Mouse (Mus musculus): ENCODE measurements around the gene Prim1. TPM values are rescaled to one million over a fixed set of nuclear protein-coding genes. Genes with fewer than 3 reads are reported as not detected.

Gene Prim1
- polyA plus RNA-seq, 1 experiment from 2014 or later: 102 TPM

GRCm38 (mm10) chr10:128003281-128003801 lies 11.6 kb upstream of the Prim1 start:
- Histone ChIP-seq H3K4me2 (no peak overlapping the region), H3K4me3 (replicated peaks) (no peak overlapping the region), H3K4me1 (replicated peaks) (no peaks in the 10 kb centered on the region), H3K9ac (replicated peaks) (no peak overlapping the region), H3K27ac (no peak overlapping the region), H3K9me3 (0 out of 2 replicates have a peak, but pooled peaks cover 3% of the 10 kb centered on the region), H3K27me3 (no peaks in the 10 kb centered on the region), H3K36me3 (no peaks in the 10 kb centered on the region)
- no peak for ATAC-seq (ENCODE audit: insufficient number of reproducible peaks, insufficient read depth, low FRiP score, low TSS enrichment, low read depth)
- WGBS: 75% methylated on average over 3 of the region's 3 CpGs

- no peak for ATAC-seq (ENCODE audit: insufficient number of reproducible peaks, insufficient read depth, low FRiP score, low TSS enrichment, low read depth)
- no peaks in the 10 kb centered on the region for H3K27me3 ChIP-seq
- no peak overlapping the region for H3K4me3 ChIP-seq (replicated peaks)
- H3K36me3 ChIP-seq: no peaks in the 10 kb centered on the region
- H3K4me1 ChIP-seq (replicated peaks): no peaks in the 10 kb centered on the region
- no peaks in the 10 kb centered on the region for H3K9me3 ChIP-seq
- H3K27ac ChIP-seq: no peak overlapping the region
- H3K4me2 ChIP-seq: no peak overlapping the region
- 77% methylated on average over 10 of the region's 10 CpGs for WGBS
- H3K9ac ChIP-seq (replicated peaks): no peak overlapping the region
Measured at GRCm38 (mm10) chr10:128004918-128005317, 10.1 kb upstream of the Prim1 start.

GRCm38 (mm10) chr10:128005479-128005878 lies 9.5 kb upstream of the Prim1 start:
- Histone ChIP-seq H3K4me3 (replicated peaks) (no peak overlapping the region), H3K4me2 (no peak overlapping the region), H3K9me3 (no peaks in the 10 kb centered on the region), H3K4me1 (replicated peaks) (no peaks in the 10 kb centered on the region), H3K27ac (no peak overlapping the region), H3K27me3 (no peaks in the 10 kb centered on the region), H3K9ac (replicated peaks) (no peak overlapping the region), H3K36me3 (no peaks in the 10 kb centered on the region)
- WGBS: 87% methylated on average over 8 of the region's 8 CpGs
- ATAC-seq (ENCODE audit: insufficient number of reproducible peaks, insufficient read depth, low FRiP score, low TSS enrichment, low read depth): no peak

GRCm38 (mm10) chr10:128007446-128007845 lies 7.5 kb upstream of the Prim1 start, which contains the start of gene Hsd17b6:
TSS of gene Hsd17b6 (minus strand) at chr10:128007611.
- H3K4me2 ChIP-seq: no peak within 1 kb of the TSS
- no peak within 1 kb of the TSS for H3K27ac ChIP-seq
- no peak within 1 kb of the TSS for H3K9ac ChIP-seq (replicated peaks)
- no peak for ATAC-seq (ENCODE audit: insufficient number of reproducible peaks, insufficient read depth, low FRiP score, low TSS enrichment, low read depth)
- WGBS: 95% methylated on average over 1 of the region's 1 CpGs
- no peaks in the 10 kb centered on the region for H3K4me1 ChIP-seq (replicated peaks)
- H3K9me3 ChIP-seq: no peaks in the 10 kb centered on the region
- H3K4me3 ChIP-seq (replicated peaks): no peak within 1 kb of the TSS
- H3K36me3 ChIP-seq: no peaks in the 10 kb centered on the region
- no peaks in the 10 kb centered on the region for H3K27me3 ChIP-seq

- H3K36me3 ChIP-seq: no peaks in the 10 kb centered on the region
- no peak overlapping the region for H3K4me3 ChIP-seq (replicated peaks)
- H3K9me3 ChIP-seq: no peaks in the 10 kb centered on the region
- no peak overlapping the region for H3K9ac ChIP-seq (replicated peaks)
- ATAC-seq (ENCODE audit: insufficient number of reproducible peaks, insufficient read depth, low FRiP score, low TSS enrichment, low read depth): peak; percentile 77
- WGBS: 13% methylated on average over 4 of the region's 4 CpGs
- H3K4me2 ChIP-seq: no peak overlapping the region
- H3K27me3 ChIP-seq: no peaks in the 10 kb centered on the region
- H3K27ac ChIP-seq: no peak overlapping the region
- no peaks in the 10 kb centered on the region for H3K4me1 ChIP-seq (replicated peaks)
Measured at GRCm38 (mm10) chr10:128008207-128008889, 6.6 kb upstream of the Prim1 start.

GRCm38 (mm10) chr10:128009735-128010134 lies 5.2 kb upstream of the Prim1 start:
- ATAC-seq (ENCODE audit: insufficient number of reproducible peaks, insufficient read depth, low FRiP score, low TSS enrichment, low read depth): no peak; the same call in 1 of the 2 replicates
- H3K27me3 ChIP-seq: no peaks in the 10 kb centered on the region
- H3K9me3 ChIP-seq: no peaks in the 10 kb centered on the region
- no peak overlapping the region for H3K9ac ChIP-seq (replicated peaks)
- 80% methylated on average over 5 of the region's 5 CpGs for WGBS
- no peak overlapping the region for H3K27ac ChIP-seq
- no peak overlapping the region for H3K4me3 ChIP-seq (replicated peaks)
- no peak overlapping the region for H3K4me2 ChIP-seq
- H3K4me1 ChIP-seq (replicated peaks): no peaks in the 10 kb centered on the region
- H3K36me3 ChIP-seq: no peaks in the 10 kb centered on the region

GRCm38 (mm10) chr10:128022196-128022595 lies 7.2 kb downstream of the Prim1 start:
- Histone ChIP-seq H3K9ac (replicated peaks) (no peak overlapping the region), H3K36me3 (peaks cover 85% of the 10 kb centered on the region)
- WGBS: 95% methylated on average over 5 of the region's 5 CpGs

GRCm38 (mm10) chr10:128023496-128023895 lies 8.5 kb downstream of the Prim1 start:
- H3K4me1 ChIP-seq (replicated peaks): no peaks in the 10 kb centered on the region
- no peak for ATAC-seq (ENCODE audit: insufficient number of reproducible peaks, insufficient read depth, low FRiP score, low TSS enrichment, low read depth)
- H3K9ac ChIP-seq (replicated peaks): no peak overlapping the region
- peaks cover 90% of the 10 kb centered on the region for H3K36me3 ChIP-seq
- no peak overlapping the region for H3K4me3 ChIP-seq (replicated peaks)
- no peak overlapping the region for H3K27ac ChIP-seq
- H3K4me2 ChIP-seq: no peak overlapping the region
- WGBS: 95% methylated on average over 10 of the region's 10 CpGs
- no peaks in the 10 kb centered on the region for H3K9me3 ChIP-seq
- H3K27me3 ChIP-seq: no peaks in the 10 kb centered on the region

More at GRCm38 (mm10) chr10:128022196-128022595, 7.2 kb downstream of the Prim1 start:
- no peaks in the 10 kb centered on the region for H3K9me3 ChIP-seq
- no peaks in the 10 kb centered on the region for H3K4me1 ChIP-seq (replicated peaks)
- no peak overlapping the region for H3K4me2 ChIP-seq
- H3K27me3 ChIP-seq: no peaks in the 10 kb centered on the region
- no peak overlapping the region for H3K27ac ChIP-seq
- ATAC-seq (ENCODE audit: insufficient number of reproducible peaks, insufficient read depth, low FRiP score, low TSS enrichment, low read depth): no peak
- no peak overlapping the region for H3K4me3 ChIP-seq (replicated peaks)

- no peak for ATAC-seq (ENCODE audit: insufficient number of reproducible peaks, insufficient read depth, low FRiP score, low TSS enrichment, low read depth)
- 92% methylated on average over 7 of the region's 7 CpGs for WGBS
- H3K4me1 ChIP-seq (replicated peaks): peaks cover 3% of the 10 kb centered on the region; the same call in 1 of the 2 replicates
- no peaks in the 10 kb centered on the region for H3K9me3 ChIP-seq
- no peak overlapping the region for H3K4me3 ChIP-seq (replicated peaks)
- no peaks in the 10 kb centered on the region for H3K27me3 ChIP-seq
- no peak overlapping the region for H3K9ac ChIP-seq (replicated peaks)
- no peak overlapping the region for H3K4me2 ChIP-seq
- H3K36me3 ChIP-seq: peaks cover 67% of the 10 kb centered on the region
- no peak overlapping the region for H3K27ac ChIP-seq
Measured at GRCm38 (mm10) chr10:128029931-128030330, 15.0 kb downstream of the Prim1 start.

GRCm38 (mm10) chr10:128030860-128031259 lies 15.9 kb downstream of the Prim1 start:
- H3K4me1 ChIP-seq (replicated peaks): peaks cover 3% of the 10 kb centered on the region; the same call in 1 of the 2 replicates
- H3K4me3 ChIP-seq (replicated peaks): no peak overlapping the region
- H3K27me3 ChIP-seq: no peaks in the 10 kb centered on the region
- 86% methylated on average over 2 of the region's 2 CpGs for WGBS
- no peak overlapping the region for H3K27ac ChIP-seq
- H3K4me2 ChIP-seq: no peak overlapping the region
- no peak overlapping the region for H3K9ac ChIP-seq (replicated peaks)
- no peaks in the 10 kb centered on the region for H3K9me3 ChIP-seq
- ATAC-seq (ENCODE audit: insufficient number of reproducible peaks, insufficient read depth, low FRiP score, low TSS enrichment, low read depth): no peak
- peaks cover 59% of the 10 kb centered on the region for H3K36me3 ChIP-seq

GRCm38 (mm10) chr10:128036746-128037425 lies 21.9 kb downstream of the Prim1 start:
- WGBS: 4% methylated on average over 10 of the region's 10 CpGs

More at GRCm38 (mm10) chr10:128036746-128037425, 21.9 kb downstream of the Prim1 start:
- H3K9ac ChIP-seq (replicated peaks): peak overlapping the region; percentile 98
- H3K27me3 ChIP-seq: no peaks in the 10 kb centered on the region
- H3K4me1 ChIP-seq (replicated peaks): peaks cover 37% of the 10 kb centered on the region
- no peaks in the 10 kb centered on the region for H3K9me3 ChIP-seq
- H3K4me2 ChIP-seq: peak overlapping the region; percentile 77
- H3K36me3 ChIP-seq: peaks cover 42% of the 10 kb centered on the region
- ATAC-seq (ENCODE audit: insufficient number of reproducible peaks, insufficient read depth, low FRiP score, low TSS enrichment, low read depth): no peak
- H3K27ac ChIP-seq: peak overlapping the region; percentile 96; the same call in 1 of the 2 replicates
- peak overlapping the region; percentile 95 for H3K4me3 ChIP-seq (replicated peaks)
